Mouse (Mus musculus): ENCODE measurements around the gene Upk3b. TPM values are rescaled to one million over a fixed set of nuclear protein-coding genes. Genes with fewer than 3 reads are reported as not detected.
A peak's percentile ranks its signal among the peaks of the same experiment; 100 is the strongest.

The Upk3b gene
- polyA plus RNA-seq, 2 experiments = 0.74 to 1.1 TPM

DNA sequence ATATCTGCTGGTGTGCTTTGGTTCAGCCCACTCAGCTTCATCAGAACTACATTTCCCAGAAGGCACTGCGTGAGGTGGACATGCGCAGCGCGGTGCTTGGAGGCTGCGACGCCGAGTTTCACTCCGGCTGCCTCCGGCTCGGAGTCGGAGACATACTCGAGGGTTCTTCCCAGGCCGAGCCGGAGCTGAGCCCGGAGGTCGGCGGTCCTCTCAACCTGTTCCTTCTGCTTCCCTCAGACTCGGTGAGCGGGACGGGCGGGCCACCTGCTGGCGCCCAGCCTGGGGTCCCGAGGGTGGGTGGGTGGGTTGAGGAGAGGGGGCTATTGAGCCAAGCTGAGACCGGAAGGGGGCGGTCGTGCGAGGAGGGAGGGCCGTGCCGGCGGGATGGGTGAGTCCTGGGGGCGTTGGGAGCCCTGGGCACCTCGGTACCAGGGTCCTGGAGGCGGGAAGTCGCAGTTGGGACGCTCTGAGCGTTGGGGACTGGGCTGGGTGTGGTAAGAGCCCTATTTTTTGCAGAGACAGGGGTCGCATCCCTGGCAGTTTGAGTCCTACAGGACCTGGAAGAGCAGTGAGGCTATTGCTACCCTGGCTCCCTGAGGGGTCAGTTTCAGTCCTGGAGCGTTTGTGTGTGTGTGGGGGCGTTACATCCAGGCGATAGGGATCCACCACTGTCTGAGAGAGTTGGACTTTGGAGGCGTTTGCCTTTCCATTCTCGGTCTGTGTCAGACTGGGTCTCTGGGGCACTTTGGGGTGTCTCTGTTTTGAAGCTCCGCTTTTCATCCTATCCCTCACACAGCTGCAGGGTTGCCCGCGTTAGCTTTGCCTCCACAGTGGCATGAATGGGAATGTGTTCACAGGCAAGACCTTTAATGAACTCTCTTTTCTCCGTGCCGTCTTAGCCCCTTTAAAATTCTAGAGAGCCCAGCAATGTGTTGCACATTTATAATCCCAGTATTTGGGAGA lies 43.3 kb upstream of the Upk3b start, which contains the start of gene Dtx2:
Dtx2 (plus strand) TSS at position 76 of the 963 bp plus-strand sequence.
- peak within 1 kb of the TSS; percentile 68 for H3K27ac ChIP-seq (replicated peaks; ENCODE audit: low read depth, low read length)
- WGBS = 2% methylated on average over 44 of the region's 47 CpGs
- no peaks in the 10 kb centered on the region for H3K9me3 ChIP-seq (ENCODE audit: control insufficient read depth, low read length)
- ATAC-seq (ENCODE audit: low FRiP score, low read depth) = peak; percentile 97
- peak; percentile 94; the same call in 1 of the 2 replicates for TF ChIP-seq POLR2A (IDR thresholded peaks at IDR 0.05; ENCODE audit: borderline replicate concordance, extremely low read depth, insufficient read depth, insufficient read length)
- peak within 1 kb of the TSS; percentile 84 for H3K9ac ChIP-seq (ENCODE audit: low read depth, low read length, severe bottlenecking)
- peak; percentile 93 for DNase-seq (ENCODE audit: low spot score)
- peak within 1 kb of the TSS; percentile 89 for H3K4me2 ChIP-seq (replicated peaks; ENCODE audit: low read depth, low read length, severe bottlenecking)
- H3K36me3 ChIP-seq (ENCODE audit: control insufficient read depth, insufficient read depth, low read length) = peaks cover 32% of the 10 kb centered on the region
- no peaks in the 10 kb centered on the region for H3K27me3 ChIP-seq (ENCODE audit: control insufficient read depth, insufficient read depth, low read length)
- peaks cover 7% of the 10 kb centered on the region for H3K4me1 ChIP-seq (ENCODE audit: control insufficient read depth, insufficient read depth, low read length)
- H3K4me3 ChIP-seq (replicated peaks; ENCODE audit: low read length) = peak within 1 kb of the TSS; percentile 67

DNA sequence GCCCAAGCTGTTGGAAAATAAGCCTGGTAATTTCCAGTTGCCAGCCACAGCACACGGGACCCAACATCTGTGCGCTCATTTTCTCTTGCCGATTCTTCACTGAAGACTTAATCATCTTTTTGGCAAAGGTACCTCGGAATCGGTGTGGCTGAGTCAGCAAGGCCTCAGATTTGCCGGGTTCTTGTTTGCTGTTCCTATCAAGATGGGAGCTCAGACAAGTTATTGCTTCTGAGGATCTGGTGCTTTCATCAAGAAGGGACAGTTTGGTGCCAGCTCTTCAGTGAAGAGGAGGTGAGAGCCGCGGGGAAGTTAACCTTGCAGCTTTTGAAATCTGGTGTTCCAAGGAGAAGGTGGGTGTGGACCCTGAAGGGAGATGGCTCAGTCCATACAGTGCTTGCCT lies 42.1 kb upstream of the Upk3b start:
- H3K4me2 ChIP-seq (replicated peaks; ENCODE audit: low read depth, low read length, severe bottlenecking) = no peak overlapping the region
- H3K27ac ChIP-seq (replicated peaks; ENCODE audit: low read depth, low read length) = no peak overlapping the region
- peaks cover 34% of the 10 kb centered on the region for H3K36me3 ChIP-seq (ENCODE audit: control insufficient read depth, insufficient read depth, low read length)
- H3K4me3 ChIP-seq (replicated peaks; ENCODE audit: low read length) = 0 out of 2 replicates have a peak overlapping the region, but pooled peaks have one; percentile 67
- DNase-seq (ENCODE audit: low spot score) = no peak
- no peak overlapping the region for H3K9ac ChIP-seq (ENCODE audit: low read depth, low read length, severe bottlenecking)
- no peaks in the 10 kb centered on the region for H3K9me3 ChIP-seq (ENCODE audit: control insufficient read depth, low read length)
- H3K4me1 ChIP-seq (ENCODE audit: control insufficient read depth, insufficient read depth, low read length) = peaks cover 7% of the 10 kb centered on the region
- no peaks in the 10 kb centered on the region for H3K27me3 ChIP-seq (ENCODE audit: control insufficient read depth, insufficient read depth, low read length)
- no peak for TF ChIP-seq POLR2A (IDR thresholded peaks at IDR 0.05; ENCODE audit: borderline replicate concordance, extremely low read depth, insufficient read depth, insufficient read length)
- ATAC-seq (ENCODE audit: low FRiP score, low read depth) = no peak
- WGBS = 90% methylated on average over 8 of the region's 8 CpGs

DNA sequence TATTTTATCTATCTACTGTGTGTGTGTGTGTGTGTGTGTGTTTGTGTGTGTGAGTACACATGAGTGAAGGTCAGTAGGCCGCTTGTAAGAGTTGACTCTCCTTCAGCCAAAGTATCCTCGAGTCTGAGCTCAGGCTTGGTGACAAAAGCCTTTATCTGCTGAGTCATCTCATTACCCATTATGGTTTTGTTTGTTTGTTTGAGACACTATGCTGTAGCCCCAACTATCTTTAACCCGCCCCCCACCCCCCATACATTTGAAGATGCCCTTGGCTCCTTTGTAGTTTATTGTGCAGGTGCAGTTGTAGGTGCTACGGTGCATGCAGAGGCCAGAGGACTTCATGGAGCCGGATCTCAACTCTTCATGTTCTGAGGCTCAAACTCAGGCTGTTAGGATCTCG lies 37.1 kb upstream of the Upk3b start:
- WGBS = 91% methylated on average over 6 of the region's 6 CpGs
- Histone ChIP-seq H3K27me3 (ENCODE audit: control insufficient read depth, insufficient read depth, low read length) (no peaks in the 10 kb centered on the region), H3K4me3 (replicated peaks; ENCODE audit: low read length) (no peak overlapping the region), H3K4me1 (ENCODE audit: control insufficient read depth, insufficient read depth, low read length) (peaks cover 8% of the 10 kb centered on the region; the same call in 1 of the 2 replicates), H3K9me3 (ENCODE audit: control insufficient read depth, low read length) (no peaks in the 10 kb centered on the region), H3K27ac (replicated peaks; ENCODE audit: low read depth, low read length) (no peak overlapping the region), H3K9ac (ENCODE audit: low read depth, low read length, severe bottlenecking) (no peak overlapping the region), H3K36me3 (ENCODE audit: control insufficient read depth, insufficient read depth, low read length) (peaks cover 44% of the 10 kb centered on the region), H3K4me2 (replicated peaks; ENCODE audit: low read depth, low read length, severe bottlenecking) (no peak overlapping the region)
- TF ChIP-seq POLR2A (IDR thresholded peaks at IDR 0.05; ENCODE audit: borderline replicate concordance, extremely low read depth, insufficient read depth, insufficient read length) = no peak
- no peak for DNase-seq (ENCODE audit: low spot score)
- no peak for ATAC-seq (ENCODE audit: low FRiP score, low read depth)

DNA sequence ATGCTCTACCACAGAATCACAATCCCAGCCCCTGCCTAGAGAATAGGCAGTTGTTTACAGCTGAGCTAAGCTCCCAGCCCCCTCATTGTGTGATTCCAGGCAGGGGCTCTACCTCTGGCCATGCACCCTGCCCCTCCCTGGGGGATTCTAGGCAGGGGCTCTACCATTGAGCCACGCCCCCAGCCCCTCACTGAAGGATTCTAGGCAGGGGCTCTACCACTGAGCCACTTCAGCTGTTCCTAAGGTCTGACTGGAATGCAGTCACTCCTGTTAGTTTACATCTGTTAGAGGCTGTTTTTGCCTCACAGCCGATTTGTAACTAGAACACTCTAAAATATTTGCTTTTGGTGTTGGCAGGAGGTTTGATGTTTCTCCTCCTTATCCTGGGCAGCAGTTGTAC lies 36.0 kb upstream of the Upk3b start:
- H3K9me3 ChIP-seq (ENCODE audit: control insufficient read depth, low read length) = no peaks in the 10 kb centered on the region
- H3K27ac ChIP-seq (replicated peaks; ENCODE audit: low read depth, low read length) = no peak overlapping the region
- DNase-seq (ENCODE audit: low spot score) = peak; percentile 19
- no peak for TF ChIP-seq POLR2A (IDR thresholded peaks at IDR 0.05; ENCODE audit: borderline replicate concordance, extremely low read depth, insufficient read depth, insufficient read length)
- no peak for ATAC-seq (ENCODE audit: low FRiP score, low read depth)
- H3K4me3 ChIP-seq (replicated peaks; ENCODE audit: low read length) = no peak overlapping the region
- H3K4me2 ChIP-seq (replicated peaks; ENCODE audit: low read depth, low read length, severe bottlenecking) = no peak overlapping the region
- WGBS = 47% methylated on average over 2 of the region's 2 CpGs
- H3K36me3 ChIP-seq (ENCODE audit: control insufficient read depth, insufficient read depth, low read length) = peaks cover 37% of the 10 kb centered on the region
- H3K9ac ChIP-seq (ENCODE audit: low read depth, low read length, severe bottlenecking) = no peak overlapping the region
- H3K4me1 ChIP-seq (ENCODE audit: control insufficient read depth, insufficient read depth, low read length) = peaks cover 8% of the 10 kb centered on the region; the same call in 1 of the 2 replicates
- H3K27me3 ChIP-seq (ENCODE audit: control insufficient read depth, insufficient read depth, low read length) = no peaks in the 10 kb centered on the region

DNA sequence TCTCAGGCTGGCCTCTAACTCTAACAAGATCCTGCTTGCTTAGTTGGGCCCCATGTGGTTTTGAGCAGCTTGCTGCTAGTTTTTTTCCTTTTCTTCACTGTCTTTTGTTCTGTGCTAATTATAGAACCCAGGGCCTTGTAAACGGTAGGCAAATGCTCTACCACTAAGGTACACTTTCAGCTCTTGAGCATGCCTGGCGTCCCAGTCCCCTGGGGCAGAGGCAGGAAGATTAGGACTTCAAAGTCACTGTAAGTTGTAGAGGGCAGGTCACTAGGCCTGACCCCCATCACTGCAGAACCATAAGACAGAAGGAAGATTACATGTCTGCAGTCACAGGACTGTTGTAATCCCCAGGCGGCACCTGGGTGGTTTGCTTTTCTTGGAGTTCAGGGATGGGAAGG lies 35.5 kb upstream of the Upk3b start:
- no peak overlapping the region for H3K4me2 ChIP-seq (replicated peaks; ENCODE audit: low read depth, low read length, severe bottlenecking)
- ATAC-seq (ENCODE audit: low FRiP score, low read depth) (no peak), DNase-seq (ENCODE audit: low spot score) (no peak)
- no peak overlapping the region for H3K4me3 ChIP-seq (replicated peaks; ENCODE audit: low read length)
- H3K36me3 ChIP-seq (ENCODE audit: control insufficient read depth, insufficient read depth, low read length) = peaks cover 33% of the 10 kb centered on the region
- H3K9me3 ChIP-seq (ENCODE audit: control insufficient read depth, low read length) = no peaks in the 10 kb centered on the region
- TF ChIP-seq POLR2A (IDR thresholded peaks at IDR 0.05; ENCODE audit: borderline replicate concordance, extremely low read depth, insufficient read depth, insufficient read length) = no peak
- H3K4me1 ChIP-seq (ENCODE audit: control insufficient read depth, insufficient read depth, low read length) = peaks cover 8% of the 10 kb centered on the region; the same call in 1 of the 2 replicates
- no peaks in the 10 kb centered on the region for H3K27me3 ChIP-seq (ENCODE audit: control insufficient read depth, insufficient read depth, low read length)
- no peak overlapping the region for H3K27ac ChIP-seq (replicated peaks; ENCODE audit: low read depth, low read length)
- WGBS = 14% methylated on average over 3 of the region's 3 CpGs
- H3K9ac ChIP-seq (ENCODE audit: low read depth, low read length, severe bottlenecking) = no peak overlapping the region
